Mouse (Mus musculus) brain, embryonic 14.5 days (tissue): ENCODE measurements around the gene Ptprb.

ENCODE experiments used
- CTCF ChIP-seq: fragments of 200-500 bp; IDR thresholded peaks from 2 replicates; pipeline ENCODE4 v1.5.1; 2012; ENCODE audit warnings: inconsistent platforms, mild to moderate bottlenecking, moderate library complexity, borderline replicate concordance; ENCODE audit not compliant: insufficient read depth, insufficient read length; ENCODE audit errors: extremely low read depth
- POLR2A ChIP-seq: fragments of 200-500 bp; IDR thresholded peaks from 2 replicates; pipeline ENCODE4 v1.6.1; 2012; ENCODE audit warnings: mild to moderate bottlenecking, inconsistent platforms, borderline replicate concordance; ENCODE audit not compliant: poor library complexity, insufficient read depth, insufficient read length, severe bottlenecking; ENCODE audit errors: extremely low read depth

DNA sequence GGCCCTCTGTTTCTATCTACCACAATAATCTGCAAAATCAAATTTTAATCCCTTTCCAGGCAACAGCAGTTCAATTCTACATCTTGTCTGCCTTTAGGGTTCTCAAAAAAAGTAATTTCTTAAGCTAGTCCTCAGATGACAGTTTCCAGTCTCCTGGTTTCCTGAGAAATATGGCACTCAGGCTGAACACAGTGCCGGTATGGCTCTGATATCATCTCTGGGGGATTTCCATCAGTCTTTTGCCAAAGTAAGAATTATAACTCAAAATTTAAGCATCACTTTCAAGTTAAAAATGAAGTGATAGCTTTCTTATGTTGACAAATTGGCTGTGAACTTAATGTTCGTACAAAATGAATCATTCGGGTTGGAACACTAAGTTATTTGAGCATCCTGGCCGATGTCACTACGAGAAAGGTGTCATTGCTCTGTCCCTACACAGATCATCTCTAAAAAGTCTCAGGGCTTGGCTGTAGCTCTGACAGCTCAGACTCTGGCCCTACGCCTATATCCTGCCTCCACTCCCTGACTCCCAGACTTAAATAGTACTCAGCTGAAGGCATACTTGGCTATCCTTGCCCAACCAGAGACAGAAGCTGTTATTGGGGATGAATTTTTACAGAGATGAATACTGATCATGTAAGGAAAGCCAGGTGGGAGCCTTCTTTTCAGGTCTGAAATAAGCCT is 127.6 kb downstream of the Ptprb start:
- TF ChIP-seq POLR2A (no peak), CTCF (no peak)
